In the genomic region with DNA sequence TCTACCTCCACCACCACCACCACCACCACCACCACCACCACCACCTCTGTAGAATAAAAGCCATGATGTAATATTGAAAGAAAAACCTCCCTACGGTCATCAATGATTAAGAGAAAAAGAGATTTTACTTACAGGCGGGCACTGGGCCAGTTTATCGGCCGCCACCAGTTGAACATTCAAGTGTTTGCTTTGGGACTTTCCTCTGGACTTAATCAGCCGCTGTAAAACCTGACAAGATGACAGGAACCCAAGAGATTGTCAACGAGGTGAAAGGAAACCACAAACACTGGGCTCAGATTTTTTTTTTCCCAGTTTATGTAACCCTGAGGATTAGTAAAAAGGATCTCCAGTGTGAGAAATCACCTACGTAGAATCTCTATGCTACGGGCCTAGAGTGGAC, we compare ENCODE assay signal across 29 mouse cellular contexts. TPM values are rescaled to one million over a fixed set of nuclear protein-coding genes. Genes with fewer than 3 reads are reported as not detected.
DNase-seq lines count a peak whose midpoint lies in the region; ATAC-seq and TF ChIP-seq lines count a peak whose summit lies in the region.
"Had no signal": no experiment of that assay in that cellular context is flagged by ENCODE, and none has a peak within 500 bp of the region (broad histone marks: within the 10 kb centered on the region; RNA-seq: fewer than 3 reads in every experiment).

No protein-coding gene starts in this region.

- no peaks in the 10 kb centered on the region for H3K27me3 ChIP-seq in lung, embryonic 14.5 days (ENCODE audit: insufficient read depth, low read length)
- H3K27me3 ChIP-seq in forebrain, embryonic 14.5 days (replicated peaks; ENCODE audit: control insufficient read depth, insufficient read depth, low read length) = no peaks in the 10 kb centered on the region
- no peaks in the 10 kb centered on the region for H3K27me3 ChIP-seq in thymus, adult 2 months (ENCODE audit: control insufficient read depth, insufficient read depth, low read length)
- H3K27me3 ChIP-seq: embryonic facial prominence, embryonic 13.5 days; forebrain, embryonic 13.5 days; heart, embryonic 12.5 days; heart, embryonic 15.5 days; hindbrain, embryonic 12.5 days; hindbrain, embryonic 15.5 days had no signal

- no peak overlapping the region for H3K4me2 ChIP-seq in lung, embryonic 14.5 days
- no peak overlapping the region for H3K4me2 ChIP-seq in forebrain, embryonic 14.5 days (ENCODE audit: low read length)
- H3K4me2 ChIP-seq: embryonic facial prominence, embryonic 13.5 days; forebrain, embryonic 13.5 days; heart, embryonic 12.5 days; heart, embryonic 15.5 days; hindbrain, embryonic 12.5 days; hindbrain, embryonic 15.5 days had no signal

- peak; percentile 22 for DNase-seq in lung, embryonic 14.5 days
- DNase-seq in lung, postnatal 25 days (ENCODE audit: low spot score) = no peak
- peak; percentile 12 for DNase-seq in urinary bladder, postnatal 14 days (ENCODE audit: low spot score)
- DNase-seq in urinary bladder, postnatal 4 days (ENCODE audit: low spot score in 2 of 2) = no peak
- peak; percentile 17 for DNase-seq in induced T-regulatory cell, adult 2 months (ENCODE audit: low read depth)
- no peak for DNase-seq in forebrain, embryonic 14.5 days (ENCODE audit: low spot score)
- DNase-seq in thymus, adult 2 months = no peak
- DNase-seq: adrenal gland, adult 2 months; adrenal gland, postnatal 14 days; B cell, adult 2 months; cerebellum, adult 11 months; cerebellum, adult 2 months; cerebellum, adult 9-11 months; cerebellum, postnatal 25 days; embryo, embryonic 11 days; forebrain, postnatal 0 days; gastrocnemius, adult 2 months; gastrocnemius, postnatal 14 days; heart, adult 11 months; heart, postnatal 10 days; heart, postnatal 36 days had no signal

- H3K27ac ChIP-seq in lung, embryonic 14.5 days (ENCODE audit: low read depth) = no peak overlapping the region
- H3K27ac ChIP-seq in forebrain, embryonic 14.5 days (ENCODE audit: low read depth, low read length) = no peak overlapping the region
- H3K27ac ChIP-seq in thymus, adult 2 months (ENCODE audit: control insufficient read depth, insufficient read depth, low read length) = no peak overlapping the region
- H3K27ac ChIP-seq: embryonic facial prominence, embryonic 10.5 days; embryonic facial prominence, embryonic 13.5 days; forebrain, embryonic 13.5 days; gastrocnemius, adult 2 months; heart, embryonic 15.5 days; hindbrain, embryonic 12.5 days; hindbrain, embryonic 15.5 days had no signal

- 54% methylated on average over 8 of the region's 8 CpGs for WGBS in lung, embryonic 14.5 days
- WGBS in forebrain, embryonic 14.5 days = 90% methylated on average over 8 of the region's 8 CpGs
- WGBS in thymus, adult 2 months = 29% methylated on average over 8 of the region's 8 CpGs

- no peaks in the 10 kb centered on the region for H3K36me3 ChIP-seq in lung, embryonic 14.5 days (ENCODE audit: insufficient read depth)
- H3K36me3 ChIP-seq in forebrain, embryonic 14.5 days (ENCODE audit: control insufficient read depth, insufficient read depth, low read length) = no peaks in the 10 kb centered on the region
- no peaks in the 10 kb centered on the region for H3K36me3 ChIP-seq in thymus, adult 2 months (ENCODE audit: control insufficient read depth, insufficient read depth, low read length)
- H3K36me3 ChIP-seq: embryonic facial prominence, embryonic 10.5 days; embryonic facial prominence, embryonic 13.5 days; heart, embryonic 12.5 days; heart, embryonic 15.5 days had no signal

- H3K4me1 ChIP-seq in lung, embryonic 14.5 days (ENCODE audit: insufficient read depth) = no peaks in the 10 kb centered on the region
- no peaks in the 10 kb centered on the region for H3K4me1 ChIP-seq in forebrain, embryonic 14.5 days (ENCODE audit: control insufficient read depth, insufficient read depth, low read length)
- H3K4me1 ChIP-seq in thymus, adult 2 months (replicated peaks; ENCODE audit: control insufficient read depth, insufficient read depth, low read length) = no peaks in the 10 kb centered on the region
- H3K4me1 ChIP-seq: embryonic facial prominence, embryonic 10.5 days; embryonic facial prominence, embryonic 13.5 days; forebrain, embryonic 13.5 days; hindbrain, embryonic 12.5 days; hindbrain, embryonic 15.5 days had no signal

- no peak overlapping the region for H3K4me3 ChIP-seq in lung, embryonic 14.5 days (ENCODE audit: low read depth, low read length)
- no peak overlapping the region for H3K4me3 ChIP-seq in forebrain, embryonic 14.5 days (ENCODE audit: low read depth, low read length)
- H3K4me3 ChIP-seq in thymus, adult 2 months (ENCODE audit: control insufficient read depth, insufficient read depth, low read length) = no peak overlapping the region
- H3K4me3 ChIP-seq: embryonic facial prominence, embryonic 10.5 days; embryonic facial prominence, embryonic 13.5 days; erythroblast, embryonic 14.5 days; forebrain, embryonic 13.5 days; gastrocnemius, adult 2 months; heart, embryonic 12.5 days; heart, embryonic 15.5 days; hindbrain, embryonic 12.5 days; hindbrain, embryonic 15.5 days had no signal

- H3K9ac ChIP-seq in lung, embryonic 14.5 days = no peak overlapping the region
- H3K9ac ChIP-seq in forebrain, embryonic 14.5 days (ENCODE audit: low read length) = no peak overlapping the region
- H3K9ac ChIP-seq: embryonic facial prominence, embryonic 13.5 days; forebrain, embryonic 13.5 days; forebrain, postnatal 0 days; heart, embryonic 12.5 days; heart, embryonic 15.5 days; hindbrain, embryonic 12.5 days; hindbrain, embryonic 15.5 days had no signal

- H3K9me3 ChIP-seq in lung, embryonic 14.5 days (ENCODE audit: low read depth, low read length) = no peaks in the 10 kb centered on the region
- no peaks in the 10 kb centered on the region for H3K9me3 ChIP-seq in forebrain, embryonic 14.5 days (replicated peaks; ENCODE audit: control insufficient read depth, low read length)
- H3K9me3 ChIP-seq: embryonic facial prominence, embryonic 10.5 days; embryonic facial prominence, embryonic 13.5 days; forebrain, embryonic 13.5 days; heart, embryonic 12.5 days; heart, embryonic 15.5 days; hindbrain, embryonic 12.5 days; hindbrain, embryonic 15.5 days had no signal

- ATAC-seq in lung, embryonic 14.5 days (ENCODE audit: insufficient read depth) = no peak
- no peak for ATAC-seq in forebrain, embryonic 14.5 days
- ATAC-seq: forebrain, embryonic 13.5 days; forebrain, postnatal 0 days had no signal

- no peak for TF ChIP-seq CTCF in lung, embryonic 14.5 days (IDR thresholded peaks at IDR 0.05; ENCODE audit: low read depth)
- TF ChIP-seq CTCF in thymus, adult 2 months (IDR thresholded peaks at IDR 0.05; ENCODE audit: borderline replicate concordance, control insufficient read depth, extremely low read depth, insufficient read depth, low read length, poor library complexity) = no peak

- TF ChIP-seq POLR2A in thymus, adult 2 months (IDR thresholded peaks at IDR 0.05; ENCODE audit: control insufficient read depth, extremely low read depth, insufficient read depth, low read length, poor library complexity) = no peak

RNA-seq across cellular contexts. Expression of gene Arl5a, which starts 25.1 kb away (rescaled TPM):
- 63.6 and 71.0 TPM in 2 replicates for polyA plus RNA-seq in lung, embryonic 14.5 days (2014; fragmentation: Nextera tagmentation; extraction: Ambion mirVana)
- 57.6 and 59.1 TPM in 2 replicates for polyA plus RNA-seq in forebrain, embryonic 14.5 days (2014; fragmentation: Nextera tagmentation; extraction: Ambion mirVana)
- polyA plus RNA-seq in thymus, adult 2 months (2012; rRNA removed) = 7.3 and 8.2 TPM in 2 replicates

Comparison
In these comparisons a context has a peak if more than half of its experiments do, and no peak if none do; other contexts are left out.
1. DNase-seq: peak in lung, embryonic 14.5 days (single experiment), urinary bladder, postnatal 14 days (single experiment) and induced T-regulatory cell, adult 2 months (single experiment); none in lung, postnatal 25 days (single experiment), urinary bladder, postnatal 4 days (0 of 2), forebrain, embryonic 14.5 days (single experiment) and thymus, adult 2 months (single experiment).